Mouse (Mus musculus) ES-Bruce4 (cell line): ENCODE results near the gene Cenpl.

Experiments
- CTCF ChIP-seq: IDR thresholded peaks from one replicate; pipeline ENCODE4 v1.8.1; 2011; ENCODE audit warnings: low read depth, low read length
- EP300 ChIP-seq: IDR thresholded peaks from 2 replicates; pipeline ENCODE4 v1.6.1; 2011; ENCODE audit warnings: low read depth, low read length; ENCODE audit not compliant: insufficient read depth
- POLR2A ChIP-seq: IDR thresholded peaks from one replicate; pipeline ENCODE4 v1.8.1; 2011; ENCODE audit warnings: low read length; ENCODE audit not compliant: insufficient read depth

- TF ChIP-seq CTCF (no peak), EP300 (0 out of 2 replicates have a peak, but pooled peaks have one; percentile 65), POLR2A (peak; percentile 86)
Measured at GRCm38 (mm10) chr1:161130726-161131664, 60.5 kb downstream of the Cenpl start, which contains the start of gene Klhl20.
